Mouse (Mus musculus) embryonic facial prominence, embryonic 11.5 days (tissue): ENCODE results near the gene Nap1l4. TPM values are rescaled to one million over a fixed set of nuclear protein-coding genes. Genes with fewer than 3 reads are reported as not detected.

Experiments
- ATAC-seq: fragments of 200-750 bp; cut with Nextera tagmentation; replicated peaks from 2 replicates; pipeline ENCODE4 v1.8.0; 2017; ENCODE audit warnings: low read depth; ENCODE audit not compliant: insufficient number of reproducible peaks, low FRiP score, low TSS enrichment
- DNase-seq: peaks from one replicate; pipeline ENCODE4 v3.0.0-alpha.2; 2015; ENCODE audit warnings: low spot score
- H3K27ac ChIP-seq: fragments of 300-500 bp; sonication (generic); replicated peaks from 2 replicates; pipeline ENCODE4 v1.5.1; 2014; ENCODE audit warnings: mild to moderate bottlenecking, low read depth, low read length, control low read depth
- H3K27me3 ChIP-seq: fragments of 300-500 bp; sonication (generic); 2 replicates; pipeline ENCODE4 v1.6.1; 2014; ENCODE audit warnings: mild to moderate bottlenecking, low read length, moderate library complexity, mixed read lengths; ENCODE audit not compliant: control insufficient read depth, insufficient read depth
- H3K36me3 ChIP-seq: fragments of 300-500 bp; sonication (generic); replicated peaks from 2 replicates; pipeline ENCODE4 v1.6.1; 2014; ENCODE audit warnings: low read depth, mild to moderate bottlenecking, low read length, moderate library complexity, mixed read lengths; ENCODE audit not compliant: control insufficient read depth, insufficient read depth
- H3K4me1 ChIP-seq: fragments of 300-500 bp; sonication (generic); 2 replicates; pipeline ENCODE4 v1.6.1; 2014; ENCODE audit warnings: low read length, mixed read lengths; ENCODE audit not compliant: control insufficient read depth, insufficient read depth
- H3K4me2 ChIP-seq: fragments of 300-500 bp; sonication (generic); 2 replicates; pipeline ENCODE4 v1.6.1; 2014; ENCODE audit warnings: low read depth, mild to moderate bottlenecking, control low read depth, low read length, moderate library complexity
- H3K4me3 ChIP-seq: fragments of 300-500 bp; sonication (generic); 2 replicates; pipeline ENCODE4 v1.5.1; 2014; ENCODE audit warnings: low read depth, low read length, control low read depth
- H3K9ac ChIP-seq: fragments of 300-500 bp; sonication (generic); replicated peaks from 2 replicates; pipeline ENCODE4 v1.6.1; 2014; ENCODE audit warnings: mild to moderate bottlenecking, control low read depth, low read length
- H3K9me3 ChIP-seq: fragments of 300-500 bp; sonication (generic); replicated peaks from 2 replicates; pipeline ENCODE4 v1.6.1; 2016; ENCODE audit warnings: mild to moderate bottlenecking, low read length, inconsistent platforms, mixed read lengths; ENCODE audit not compliant: control insufficient read depth
- WGBS: fragments of 180-500 bp; shearing (Covaris S2); extraction: QIAGEN DNeasy Blood & Tissue Kit; methylation state at CpG from one replicate; pipeline ENCODE4 v1.1.7; 2014; 5-methylcytosine and 5-hydroxymethylcytosine counted together
- polyA plus RNA-seq: library from polyadenylated mRNA; unstranded; fragments of >200 nt; fragmentation: Nextera tagmentation; extraction: Ambion mirVana; gene quantifications from 2 replicates; pipeline ENCODE4 v1.2.1, GENCODE M21; 2014

Gene Nap1l4
- 178 and 197 TPM in 2 replicates for polyA plus RNA-seq

DNA sequence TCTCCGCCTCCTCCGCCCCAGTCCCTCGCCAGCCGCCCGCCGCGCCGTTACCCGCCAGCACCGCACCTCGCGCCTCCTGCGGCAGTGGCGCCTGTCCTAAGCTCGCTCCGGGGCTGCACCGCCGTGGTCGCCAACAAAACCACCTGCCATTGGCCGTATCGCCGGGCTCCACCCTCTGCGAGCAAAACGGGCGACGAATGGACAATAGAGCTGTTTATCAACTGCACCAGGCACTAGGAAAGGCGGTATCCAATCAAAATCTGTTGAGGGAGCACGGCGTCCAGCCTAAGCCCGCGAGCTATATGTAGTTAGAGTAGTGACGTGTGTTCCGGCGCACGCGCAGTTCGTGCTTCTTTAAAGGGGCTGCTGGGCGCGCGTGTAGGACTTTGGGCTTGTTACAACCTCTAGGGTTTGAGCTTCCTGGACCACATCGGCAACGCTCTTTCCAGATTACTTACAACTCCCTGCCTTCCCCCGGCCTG is at the start of gene Nap1l4:
Gene Nap1l4 (minus strand): TSS at position 131 of the 482 bp plus-strand sequence.
- Histone ChIP-seq H3K27ac (peak within 1 kb of the TSS; percentile 79), H3K4me1 (no peaks in the 10 kb centered on the region), H3K9me3 (no peaks in the 10 kb centered on the region), H3K27me3 (no peaks in the 10 kb centered on the region), H3K4me2 (peak within 1 kb of the TSS; percentile 60), H3K9ac (peak within 1 kb of the TSS; percentile 94), H3K4me3 (peak within 1 kb of the TSS; percentile 95), H3K36me3 (no peaks in the 10 kb centered on the region)
- 0% methylated on average over 38 of the region's 43 CpGs for WGBS
- DNase-seq, result peak; percentile 99
- peak; percentile 99 for ATAC-seq

DNA sequence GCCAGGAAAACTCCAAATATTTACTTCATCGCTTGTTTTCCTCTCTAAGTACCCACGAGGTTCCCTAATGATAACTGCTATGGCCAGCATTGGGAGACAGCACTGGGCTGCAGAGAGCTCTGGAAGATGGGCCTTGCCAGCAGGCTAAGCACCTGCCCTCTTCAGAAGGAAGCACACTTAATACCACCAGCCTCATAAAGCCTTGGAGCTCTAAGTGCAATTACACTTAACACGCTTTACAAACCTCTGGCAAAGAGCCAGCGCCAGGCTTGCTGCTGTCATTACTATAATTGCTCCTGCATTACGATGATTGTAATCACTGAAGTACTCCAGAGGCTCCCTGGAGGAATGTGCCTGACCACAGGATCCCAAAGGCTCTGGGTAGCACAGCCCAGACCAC is 46.0 kb upstream of the Nap1l4 start:
- H3K4me1 ChIP-seq, result peaks cover 4% of the 10 kb centered on the region; the same call in 1 of the 2 replicates
- H3K27ac ChIP-seq, result no peak overlapping the region
- ATAC-seq, result no peak
- H3K4me3 ChIP-seq, result no peak overlapping the region
- H3K4me2 ChIP-seq, result no peak overlapping the region
- no peaks in the 10 kb centered on the region for H3K9me3 ChIP-seq
- H3K27me3 ChIP-seq, result no peaks in the 10 kb centered on the region
- peak; percentile 9 for DNase-seq
- H3K36me3 ChIP-seq, result no peaks in the 10 kb centered on the region
- WGBS, result 81% methylated on average over 5 of the region's 5 CpGs
- H3K9ac ChIP-seq, result no peak overlapping the region

DNA sequence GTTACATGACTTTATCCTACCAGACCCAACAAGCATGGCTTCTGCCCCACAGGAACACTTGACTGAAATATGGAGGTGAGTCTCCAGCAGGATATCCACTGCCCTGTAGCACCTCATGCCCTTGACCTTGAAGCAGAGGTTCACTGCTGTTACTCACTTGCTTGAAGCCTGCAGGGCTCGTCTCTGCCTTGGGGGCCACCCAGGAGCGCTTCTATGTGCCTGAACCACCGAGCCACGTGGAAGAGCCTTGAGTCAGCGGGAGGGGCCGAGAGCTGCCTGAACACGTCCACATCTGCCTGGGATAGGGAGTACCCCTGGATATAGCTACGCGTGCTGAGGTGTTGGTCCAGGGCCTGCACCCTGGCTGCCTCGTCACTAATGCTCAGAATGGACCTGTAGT is 43.3 kb upstream of the Nap1l4 start:
- WGBS, result 76% methylated on average over 10 of the region's 10 CpGs
- Histone ChIP-seq H3K27ac (no peak overlapping the region), H3K4me2 (no peak overlapping the region), H3K4me1 (no peaks in the 10 kb centered on the region), H3K9me3 (no peaks in the 10 kb centered on the region), H3K4me3 (no peak overlapping the region), H3K9ac (no peak overlapping the region), H3K27me3 (no peaks in the 10 kb centered on the region), H3K36me3 (no peaks in the 10 kb centered on the region)
- no peak for DNase-seq
- no peak for ATAC-seq

DNA sequence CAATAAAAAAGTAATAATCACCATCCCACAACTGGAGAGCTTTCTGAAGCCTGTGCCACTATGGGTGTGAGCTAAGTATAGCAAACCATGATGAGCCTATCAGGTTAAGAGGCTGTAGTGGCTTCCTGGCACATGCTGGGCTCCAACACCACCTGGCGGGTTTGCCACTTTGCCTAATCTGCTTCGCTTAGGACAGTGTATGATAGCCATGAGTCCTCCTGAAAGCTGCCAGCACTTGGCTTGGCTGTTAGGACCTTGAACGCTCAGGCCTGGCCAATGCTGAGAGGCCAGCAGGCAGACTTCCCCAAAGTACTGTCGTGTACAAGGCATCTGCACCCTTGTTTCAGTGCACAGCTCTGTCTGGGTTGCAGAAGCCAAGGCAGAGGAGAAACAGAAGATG is 39.1 kb upstream of the Nap1l4 start:
- ATAC-seq, result no peak
- 93% methylated on average over 4 of the region's 4 CpGs for WGBS
- no peak overlapping the region for H3K27ac ChIP-seq
- no peak for DNase-seq
- no peaks in the 10 kb centered on the region for H3K27me3 ChIP-seq
- H3K4me1 ChIP-seq, result no peaks in the 10 kb centered on the region
- no peaks in the 10 kb centered on the region; the same call in 1 of the 2 replicates for H3K36me3 ChIP-seq
- H3K9ac ChIP-seq, result no peak overlapping the region
- H3K4me3 ChIP-seq, result no peak overlapping the region
- H3K4me2 ChIP-seq, result no peak overlapping the region
- no peaks in the 10 kb centered on the region for H3K9me3 ChIP-seq

DNA sequence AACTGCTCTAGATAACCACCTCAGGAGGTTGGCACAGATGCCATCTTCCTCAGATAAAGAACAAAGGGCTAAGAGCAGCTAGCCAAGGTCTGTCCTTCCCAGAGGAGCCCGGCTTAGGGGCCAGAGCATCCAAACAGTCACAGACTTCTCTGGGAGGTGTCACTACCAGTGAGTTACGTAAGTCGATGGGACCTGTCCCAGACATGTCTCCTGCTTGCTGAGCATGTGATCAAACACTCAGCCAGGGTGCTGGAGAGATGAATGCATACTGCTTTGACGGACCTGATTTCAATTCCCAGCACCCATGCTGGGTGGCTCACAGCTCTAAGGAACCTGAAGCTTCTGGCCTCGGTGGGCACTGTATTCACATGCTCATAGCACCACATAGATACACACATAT is 38.7 kb upstream of the Nap1l4 start:
- Histone ChIP-seq H3K36me3 (no peaks in the 10 kb centered on the region; the same call in 1 of the 2 replicates), H3K27ac (no peak overlapping the region), H3K4me1 (no peaks in the 10 kb centered on the region), H3K4me2 (no peak overlapping the region), H3K9me3 (no peaks in the 10 kb centered on the region), H3K4me3 (no peak overlapping the region), H3K9ac (no peak overlapping the region), H3K27me3 (no peaks in the 10 kb centered on the region)
- ATAC-seq, result no peak
- DNase-seq, result no peak
- 92% methylated on average over 5 of the region's 5 CpGs for WGBS

DNA sequence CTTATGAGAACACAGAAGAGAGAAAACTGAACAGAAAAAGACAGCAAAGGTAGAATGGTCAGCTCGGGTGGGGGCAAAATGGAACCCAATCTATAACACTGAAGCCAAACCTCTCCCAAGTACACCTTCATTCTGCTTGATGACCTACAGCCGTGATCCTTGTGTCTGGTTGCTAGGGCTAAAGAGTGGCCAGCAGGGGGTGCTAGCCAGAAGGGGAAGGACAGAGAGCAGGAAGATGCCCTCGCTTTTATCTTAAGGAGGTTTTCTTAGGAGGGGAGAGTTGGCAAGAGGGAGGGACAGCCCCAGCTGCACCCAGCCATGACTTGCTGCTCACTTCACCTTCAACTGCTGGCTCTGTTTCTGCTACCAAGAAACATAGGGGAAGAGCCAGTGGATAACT is 35.0 kb upstream of the Nap1l4 start:
- Histone ChIP-seq H3K9me3 (no peaks in the 10 kb centered on the region), H3K4me1 (no peaks in the 10 kb centered on the region), H3K4me2 (no peak overlapping the region), H3K27me3 (no peaks in the 10 kb centered on the region), H3K9ac (no peak overlapping the region), H3K36me3 (no peaks in the 10 kb centered on the region; the same call in 1 of the 2 replicates), H3K4me3 (no peak overlapping the region), H3K27ac (no peak overlapping the region)
- 39% methylated on average over 3 of the region's 3 CpGs for WGBS
- no peak for ATAC-seq
- peak; percentile 66 for DNase-seq

DNA sequence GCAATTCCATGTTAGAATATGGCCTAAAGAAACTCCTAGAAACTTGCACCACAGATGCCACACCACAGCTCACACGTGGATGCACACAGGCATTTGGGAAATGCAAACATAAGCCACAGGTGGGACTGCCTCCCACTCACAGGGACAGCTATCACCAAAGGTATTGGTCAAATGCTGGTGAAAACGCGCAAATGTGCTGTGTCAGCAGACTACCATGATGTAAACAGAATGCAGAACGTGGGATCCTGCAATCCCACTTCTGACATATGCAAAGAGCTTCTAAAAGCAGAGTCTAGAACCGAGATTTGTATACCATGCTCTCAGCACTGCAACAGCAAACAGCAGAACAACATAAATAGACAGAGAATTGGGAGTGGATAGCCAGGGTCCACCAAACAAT is 34.1 kb upstream of the Nap1l4 start:
- whole genome bisulfite sequencing, result 90% methylated on average over 5 of the region's 5 CpGs
- H3K27me3 ChIP-seq, result no peaks in the 10 kb centered on the region
- no peaks in the 10 kb centered on the region for H3K4me1 ChIP-seq
- H3K4me2 ChIP-seq, result no peak overlapping the region
- no peak overlapping the region for H3K27ac ChIP-seq
- no peaks in the 10 kb centered on the region; the same call in 1 of the 2 replicates for H3K36me3 ChIP-seq
- H3K9me3 ChIP-seq, result no peaks in the 10 kb centered on the region
- H3K9ac ChIP-seq, result no peak overlapping the region
- ATAC-seq, result no peak
- H3K4me3 ChIP-seq, result no peak overlapping the region
- DNase-seq, result no peak

DNA sequence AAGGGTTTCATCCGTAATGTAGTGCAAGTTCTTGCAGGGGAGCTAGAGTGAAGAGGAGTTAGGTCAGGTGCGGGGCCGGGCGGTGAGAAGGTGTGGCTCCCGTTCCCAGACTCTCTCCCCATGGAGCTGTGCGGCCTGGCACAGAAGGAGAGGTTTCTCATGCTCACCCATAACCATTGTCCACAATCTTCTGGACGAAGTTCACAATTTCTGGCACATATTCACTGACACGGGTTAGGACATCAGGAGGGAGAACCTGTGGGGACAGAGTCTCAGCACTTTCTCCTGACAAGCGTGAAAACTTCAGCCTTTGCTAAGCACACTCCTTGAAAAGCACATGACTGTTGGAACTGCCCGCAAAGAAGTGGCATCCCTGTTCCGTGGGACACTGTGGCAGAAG is 26.8 kb upstream of the Nap1l4 start:
- no peaks in the 10 kb centered on the region; the same call in 1 of the 2 replicates for H3K36me3 ChIP-seq
- H3K9ac ChIP-seq, result no peak overlapping the region
- no peak for DNase-seq
- no peak overlapping the region for H3K4me2 ChIP-seq
- no peaks in the 10 kb centered on the region for H3K27me3 ChIP-seq
- WGBS, result 95% methylated on average over 11 of the region's 11 CpGs
- H3K4me3 ChIP-seq, result no peak overlapping the region
- no peak for ATAC-seq
- H3K27ac ChIP-seq, result no peak overlapping the region
- no peaks in the 10 kb centered on the region for H3K9me3 ChIP-seq
- no peaks in the 10 kb centered on the region for H3K4me1 ChIP-seq
